Mouse (Mus musculus): ENCODE results near the gene Zpbp2. TPM values are rescaled to one million over a fixed set of nuclear protein-coding genes. Genes with fewer than 3 reads are reported as not detected.

Gene Zpbp2
- polyA plus RNA-seq, 1 experiment, result not detected

DNA sequence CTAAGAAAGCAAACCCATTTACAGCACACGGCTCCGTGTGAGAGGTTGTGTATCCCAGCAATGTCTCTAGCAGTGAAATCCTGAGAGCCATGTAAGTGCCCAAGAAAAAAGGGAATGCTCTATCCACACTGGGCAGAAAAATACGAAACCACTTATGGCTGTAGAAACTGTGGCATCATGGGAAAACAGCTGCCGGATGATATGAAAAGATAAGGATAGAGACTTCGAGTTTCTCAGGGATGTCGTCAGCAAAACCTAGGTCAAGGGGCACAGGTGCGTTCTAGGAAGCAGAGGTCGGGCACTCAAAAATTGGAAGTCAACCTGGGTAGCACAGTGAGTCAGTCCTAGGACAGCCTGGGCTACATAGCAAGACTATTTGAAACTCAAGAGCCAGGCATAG lies 38.4 kb downstream of the Zpbp2 start:
- Histone ChIP-seq H3K27ac (ENCODE audit: insufficient read depth, low read depth, low read length) (peak overlapping the region; percentile 90), H3K27me3 (ENCODE audit: control insufficient read depth, insufficient read depth, low read length) (no peaks in the 10 kb centered on the region), H3K4me1 (ENCODE audit: control insufficient read depth, insufficient read depth, insufficient read length, low read length) (peaks cover 13% of the 10 kb centered on the region; the same call in 1 of the 2 replicates), H3K36me3 (ENCODE audit: control insufficient read depth, insufficient read depth, low read length) (no peaks in the 10 kb centered on the region), H3K4me3 (ENCODE audit: low read depth, low read length) (no peak overlapping the region)
- TF ChIP-seq POLR2A (IDR thresholded peaks at IDR 0.05; ENCODE audit: low read depth, low read length) (no peak), CTCF (IDR thresholded peaks at IDR 0.05; ENCODE audit: extremely low read depth, insufficient read length, insufficient replicate concordance, low read depth, low read length) (no peak)
- WGBS, result 33% methylated on average over 8 of the region's 8 CpGs

GRCm38 (mm10) chr11:98590548-98591445 lies 39.9 kb downstream of the Zpbp2 start:
- peaks cover 13% of the 10 kb centered on the region; the same call in 1 of the 2 replicates for H3K4me1 ChIP-seq (ENCODE audit: control insufficient read depth, insufficient read depth, insufficient read length, low read length)
- no peaks in the 10 kb centered on the region for H3K36me3 ChIP-seq (ENCODE audit: control insufficient read depth, insufficient read depth, low read length)
- no peaks in the 10 kb centered on the region for H3K27me3 ChIP-seq (ENCODE audit: control insufficient read depth, insufficient read depth, low read length)
- H3K27ac ChIP-seq (ENCODE audit: insufficient read depth, low read depth, low read length), result no peak overlapping the region
- no peak overlapping the region for H3K4me3 ChIP-seq (ENCODE audit: low read depth, low read length)
- WGBS, result 56% methylated on average over 19 of the region's 19 CpGs
- no peak for TF ChIP-seq POLR2A (IDR thresholded peaks at IDR 0.05; ENCODE audit: low read depth, low read length)
- no peak for TF ChIP-seq CTCF (IDR thresholded peaks at IDR 0.05; ENCODE audit: extremely low read depth, insufficient read length, insufficient replicate concordance, low read depth, low read length)

- TF ChIP-seq POLR2A (IDR thresholded peaks at IDR 0.05; ENCODE audit: low read depth, low read length) (no peak), CTCF (IDR thresholded peaks at IDR 0.05; ENCODE audit: extremely low read depth, insufficient read length, insufficient replicate concordance, low read depth, low read length) (no peak)
- no peaks in the 10 kb centered on the region for H3K4me1 ChIP-seq (ENCODE audit: control insufficient read depth, insufficient read depth, insufficient read length, low read length)
- H3K4me3 ChIP-seq (ENCODE audit: low read depth, low read length), result no peak overlapping the region
- no peaks in the 10 kb centered on the region for H3K36me3 ChIP-seq (ENCODE audit: control insufficient read depth, insufficient read depth, low read length)
- H3K27me3 ChIP-seq (ENCODE audit: control insufficient read depth, insufficient read depth, low read length), result peaks cover 6% of the 10 kb centered on the region; the same call in 1 of the 2 replicates
- no peak overlapping the region for H3K27ac ChIP-seq (ENCODE audit: insufficient read depth, low read depth, low read length)
- WGBS, result 64% methylated on average over 6 of the region's 6 CpGs
Measured at GRCm38 (mm10) chr11:98595021-98595420, 44.1 kb downstream of the Zpbp2 start.

- Histone ChIP-seq H3K27me3 (ENCODE audit: control insufficient read depth, insufficient read depth, low read length) (peaks cover 6% of the 10 kb centered on the region; the same call in 1 of the 2 replicates), H3K36me3 (ENCODE audit: control insufficient read depth, insufficient read depth, low read length) (no peaks in the 10 kb centered on the region), H3K4me1 (ENCODE audit: control insufficient read depth, insufficient read depth, insufficient read length, low read length) (no peaks in the 10 kb centered on the region), H3K27ac (ENCODE audit: insufficient read depth, low read depth, low read length) (no peak overlapping the region), H3K4me3 (ENCODE audit: low read depth, low read length) (no peak overlapping the region)
- TF ChIP-seq CTCF (IDR thresholded peaks at IDR 0.05; ENCODE audit: extremely low read depth, insufficient read length, insufficient replicate concordance, low read depth, low read length), result no peak
- no peak for TF ChIP-seq POLR2A (IDR thresholded peaks at IDR 0.05; ENCODE audit: low read depth, low read length)
- WGBS, result 57% methylated on average over 10 of the region's 10 CpGs
Measured at GRCm38 (mm10) chr11:98595473-98595872, 44.6 kb downstream of the Zpbp2 start.

GRCm38 (mm10) chr11:98595955-98596354 lies 45.1 kb downstream of the Zpbp2 start:
- Histone ChIP-seq H3K4me1 (ENCODE audit: control insufficient read depth, insufficient read depth, insufficient read length, low read length) (no peaks in the 10 kb centered on the region), H3K4me3 (ENCODE audit: low read depth, low read length) (no peak overlapping the region), H3K27me3 (ENCODE audit: control insufficient read depth, insufficient read depth, low read length) (peaks cover 6% of the 10 kb centered on the region; the same call in 1 of the 2 replicates), H3K27ac (ENCODE audit: insufficient read depth, low read depth, low read length) (no peak overlapping the region), H3K36me3 (ENCODE audit: control insufficient read depth, insufficient read depth, low read length) (no peaks in the 10 kb centered on the region)
- TF ChIP-seq POLR2A (IDR thresholded peaks at IDR 0.05; ENCODE audit: low read depth, low read length) (no peak), CTCF (IDR thresholded peaks at IDR 0.05; ENCODE audit: extremely low read depth, insufficient read length, insufficient replicate concordance, low read depth, low read length) (no peak)
- 63% methylated on average over 3 of the region's 3 CpGs for WGBS

- Histone ChIP-seq H3K27me3 (ENCODE audit: control insufficient read depth, insufficient read depth, low read length) (peaks cover 11% of the 10 kb centered on the region), H3K4me3 (ENCODE audit: low read depth, low read length) (no peak overlapping the region), H3K27ac (ENCODE audit: insufficient read depth, low read depth, low read length) (no peak overlapping the region), H3K36me3 (ENCODE audit: control insufficient read depth, insufficient read depth, low read length) (no peaks in the 10 kb centered on the region), H3K4me1 (ENCODE audit: control insufficient read depth, insufficient read depth, insufficient read length, low read length) (peaks cover 5% of the 10 kb centered on the region)
- 22% methylated on average over 6 of the region's 6 CpGs for WGBS
- peak; percentile 86; the same call in 1 of the 2 replicates for TF ChIP-seq CTCF (IDR thresholded peaks at IDR 0.05; ENCODE audit: extremely low read depth, insufficient read length, insufficient replicate concordance, low read depth, low read length)
- no peak for TF ChIP-seq POLR2A (IDR thresholded peaks at IDR 0.05; ENCODE audit: low read depth, low read length)
Measured at GRCm38 (mm10) chr11:98597363-98597762, 46.5 kb downstream of the Zpbp2 start.

- peaks cover 11% of the 10 kb centered on the region for H3K27me3 ChIP-seq (ENCODE audit: control insufficient read depth, insufficient read depth, low read length)
Measured at GRCm38 (mm10) chr11:98597991-98598390, 47.1 kb downstream of the Zpbp2 start, which contains the start of gene Lrrc3c. Gene Lrrc3c, plus strand, starts transcription at chr11:98598291.

More at GRCm38 (mm10) chr11:98597991-98598390, 47.1 kb downstream of the Zpbp2 start, which contains the start of gene Lrrc3c:
- no peak within 1 kb of the TSS for H3K27ac ChIP-seq (ENCODE audit: insufficient read depth, low read depth, low read length)
- TF ChIP-seq POLR2A (IDR thresholded peaks at IDR 0.05; ENCODE audit: low read depth, low read length) (no peak), CTCF (IDR thresholded peaks at IDR 0.05; ENCODE audit: extremely low read depth, insufficient read length, insufficient replicate concordance, low read depth, low read length) (no peak)
- H3K4me1 ChIP-seq (ENCODE audit: control insufficient read depth, insufficient read depth, insufficient read length, low read length), result peaks cover 7% of the 10 kb centered on the region
- H3K36me3 ChIP-seq (ENCODE audit: control insufficient read depth, insufficient read depth, low read length), result no peaks in the 10 kb centered on the region
- no peak within 1 kb of the TSS for H3K4me3 ChIP-seq (ENCODE audit: low read depth, low read length)
- 73% methylated on average over 8 of the region's 8 CpGs for WGBS

All from small intestine, adult 2 months (tissue).